Mouse (Mus musculus) MN1 (cell line): ENCODE measurements around the gene Lin9.

ENCODE experiments used
- DNase-seq: peaks from one replicate; pipeline ENCODE4 v3.0.0-alpha.2; 2016; ENCODE audit warnings: low spot score

The Lin9 gene

GRCm38 (mm10) chr1:180707813-180708212 is 66.9 kb downstream of the Lin9 start:
- DNase-seq, result no peak

- no peak for DNase-seq
These were observed 68.2 kb downstream of the Lin9 start for GRCm38 (mm10) chr1:180708935-180709776.

- no peak for DNase-seq
These were observed 77.8 kb downstream of the Lin9 start for GRCm38 (mm10) chr1:180718756-180719155.

GRCm38 (mm10) chr1:180719483-180719882 is 78.5 kb downstream of the Lin9 start:
- DNase-seq, result no peak

GRCm38 (mm10) chr1:180719951-180720689 is 79.2 kb downstream of the Lin9 start:
- peak; percentile 82 for DNase-seq

GRCm38 (mm10) chr1:180722608-180723007 is 81.7 kb downstream of the Lin9 start:
- DNase-seq, result no peak

- peak; percentile 25 for DNase-seq
These were observed 82.8 kb downstream of the Lin9 start for GRCm38 (mm10) chr1:180723701-180724238.

GRCm38 (mm10) chr1:180725704-180726179 is 84.8 kb downstream of the Lin9 start, which contains the start of gene Acbd3:
Acbd3 (plus strand) TSS chr1:180726043.
- DNase-seq, result peak; percentile 95

- DNase-seq, result peak; percentile 66
These were observed 85.2 kb downstream of the Lin9 start for GRCm38 (mm10) chr1:180726183-180726582.

- no peak for DNase-seq
These were observed 88.3 kb downstream of the Lin9 start for GRCm38 (mm10) chr1:180729231-180729630.
